Mouse (Mus musculus): ENCODE data around the gene Fktn. TPM values are rescaled to one million over a fixed set of nuclear protein-coding genes. Genes with fewer than 3 reads are reported as not detected.

Gene Fktn
- polyA plus RNA-seq, 1 experiment from 2014 or later, result 16.4 TPM

GRCm38 (mm10) chr4:53758764-53759163, 45.0 kb downstream of the Fktn start:
- Histone ChIP-seq H3K4me3 (replicated peaks; ENCODE audit: low read length) (no peak overlapping the region), H3K36me3 (ENCODE audit: control insufficient read depth, insufficient read depth, low read length) (no peaks in the 10 kb centered on the region), H3K4me2 (ENCODE audit: low read depth, low read length) (no peak overlapping the region), H3K9ac (ENCODE audit: low read length) (no peak overlapping the region), H3K9me3 (replicated peaks; ENCODE audit: control insufficient read depth, low read length) (no peaks in the 10 kb centered on the region), H3K27me3 (ENCODE audit: control insufficient read depth, insufficient read depth, low read length) (no peaks in the 10 kb centered on the region), H3K4me1 (ENCODE audit: control insufficient read depth, insufficient read depth, low read length) (no peaks in the 10 kb centered on the region), H3K27ac (ENCODE audit: low read length) (no peak overlapping the region)
- no peak for ATAC-seq (ENCODE audit: insufficient read depth, low FRiP score)
- WGBS, result 87% methylated on average over 4 of the region's 4 CpGs

GRCm38 (mm10) chr4:53759678-53760077, 45.9 kb downstream of the Fktn start:
- no peaks in the 10 kb centered on the region for H3K27me3 ChIP-seq (ENCODE audit: control insufficient read depth, insufficient read depth, low read length)
- H3K4me1 ChIP-seq (ENCODE audit: control insufficient read depth, insufficient read depth, low read length), result no peaks in the 10 kb centered on the region
- no peaks in the 10 kb centered on the region for H3K9me3 ChIP-seq (replicated peaks; ENCODE audit: control insufficient read depth, low read length)
- ATAC-seq (ENCODE audit: insufficient read depth, low FRiP score), result no peak
- H3K9ac ChIP-seq (ENCODE audit: low read length), result no peak overlapping the region
- 97% methylated on average over 3 of the region's 3 CpGs for WGBS
- no peaks in the 10 kb centered on the region for H3K36me3 ChIP-seq (ENCODE audit: control insufficient read depth, insufficient read depth, low read length)
- H3K4me3 ChIP-seq (replicated peaks; ENCODE audit: low read length), result no peak overlapping the region
- H3K4me2 ChIP-seq (ENCODE audit: low read depth, low read length), result no peak overlapping the region
- H3K27ac ChIP-seq (ENCODE audit: low read length), result no peak overlapping the region

DNA sequence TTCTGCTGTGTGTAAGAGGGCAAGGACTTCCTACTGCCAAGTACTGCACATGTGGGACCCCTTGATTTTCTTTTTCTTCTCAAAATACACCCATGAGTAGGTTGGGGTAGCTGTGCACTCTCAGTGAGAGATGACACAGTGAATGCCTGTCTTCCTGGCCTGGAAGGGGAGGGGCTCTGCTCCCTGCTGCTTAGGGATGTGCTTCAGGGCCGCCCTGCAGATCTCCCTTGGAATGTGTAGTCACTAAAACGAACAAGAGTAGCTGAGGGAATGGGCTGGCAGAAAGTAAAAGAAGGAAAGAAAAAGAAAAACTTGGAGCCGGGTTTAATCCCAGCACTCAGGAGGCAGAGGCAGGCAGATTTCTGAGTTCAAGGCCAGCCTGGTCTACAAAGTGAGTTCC, 48.7 kb downstream of the Fktn start:
- no peak overlapping the region for H3K4me3 ChIP-seq (replicated peaks; ENCODE audit: low read length)
- no peaks in the 10 kb centered on the region for H3K9me3 ChIP-seq (replicated peaks; ENCODE audit: control insufficient read depth, low read length)
- no peaks in the 10 kb centered on the region for H3K36me3 ChIP-seq (ENCODE audit: control insufficient read depth, insufficient read depth, low read length)
- ATAC-seq (ENCODE audit: insufficient read depth, low FRiP score), result no peak
- WGBS, result 62% methylated on average over 3 of the region's 3 CpGs
- H3K4me2 ChIP-seq (ENCODE audit: low read depth, low read length), result no peak overlapping the region
- no peaks in the 10 kb centered on the region for H3K27me3 ChIP-seq (ENCODE audit: control insufficient read depth, insufficient read depth, low read length)
- no peak overlapping the region for H3K9ac ChIP-seq (ENCODE audit: low read length)
- no peaks in the 10 kb centered on the region for H3K4me1 ChIP-seq (ENCODE audit: control insufficient read depth, insufficient read depth, low read length)
- no peak overlapping the region for H3K27ac ChIP-seq (ENCODE audit: low read length)

- ATAC-seq (ENCODE audit: insufficient read depth, low FRiP score), result no peak
These were observed 57.3 kb downstream of the Fktn start for GRCm38 (mm10) chr4:53770958-53771735.

GRCm38 (mm10) chr4:53772004-53772403, 58.2 kb downstream of the Fktn start:
- WGBS, result 64% methylated on average over 5 of the region's 5 CpGs
- Histone ChIP-seq H3K36me3 (ENCODE audit: control insufficient read depth, insufficient read depth, low read length) (no peaks in the 10 kb centered on the region), H3K27me3 (ENCODE audit: control insufficient read depth, insufficient read depth, low read length) (0 out of 2 replicates have a peak, but pooled peaks cover 6% of the 10 kb centered on the region), H3K4me2 (ENCODE audit: low read depth, low read length) (no peak overlapping the region), H3K4me3 (replicated peaks; ENCODE audit: low read length) (no peak overlapping the region), H3K27ac (ENCODE audit: low read length) (no peak overlapping the region), H3K9me3 (replicated peaks; ENCODE audit: control insufficient read depth, low read length) (no peaks in the 10 kb centered on the region), H3K4me1 (ENCODE audit: control insufficient read depth, insufficient read depth, low read length) (0 out of 2 replicates have a peak, but pooled peaks cover 2% of the 10 kb centered on the region), H3K9ac (ENCODE audit: low read length) (no peak overlapping the region)
- ATAC-seq (ENCODE audit: insufficient read depth, low FRiP score), result peak; percentile 29; the same call in 1 of the 2 replicates

More at GRCm38 (mm10) chr4:53770958-53771735, 57.3 kb downstream of the Fktn start:
- Histone ChIP-seq H3K9me3 (replicated peaks; ENCODE audit: control insufficient read depth, low read length) (no peaks in the 10 kb centered on the region), H3K4me1 (ENCODE audit: control insufficient read depth, insufficient read depth, low read length) (0 out of 2 replicates have a peak, but pooled peaks cover 2% of the 10 kb centered on the region), H3K4me3 (replicated peaks; ENCODE audit: low read length) (no peak overlapping the region), H3K4me2 (ENCODE audit: low read depth, low read length) (no peak overlapping the region), H3K27ac (ENCODE audit: low read length) (no peak overlapping the region), H3K27me3 (ENCODE audit: control insufficient read depth, insufficient read depth, low read length) (no peaks in the 10 kb centered on the region), H3K36me3 (ENCODE audit: control insufficient read depth, insufficient read depth, low read length) (no peaks in the 10 kb centered on the region), H3K9ac (ENCODE audit: low read length) (no peak overlapping the region)
- WGBS, result 33% methylated on average over 6 of the region's 6 CpGs

- no peak for ATAC-seq (ENCODE audit: insufficient read depth, low FRiP score)
- Histone ChIP-seq H3K4me3 (replicated peaks; ENCODE audit: low read length) (no peak overlapping the region), H3K36me3 (ENCODE audit: control insufficient read depth, insufficient read depth, low read length) (no peaks in the 10 kb centered on the region), H3K4me2 (ENCODE audit: low read depth, low read length) (no peak overlapping the region), H3K4me1 (ENCODE audit: control insufficient read depth, insufficient read depth, low read length) (0 out of 2 replicates have a peak, but pooled peaks cover 2% of the 10 kb centered on the region), H3K9me3 (replicated peaks; ENCODE audit: control insufficient read depth, low read length) (no peaks in the 10 kb centered on the region), H3K27me3 (ENCODE audit: control insufficient read depth, insufficient read depth, low read length) (0 out of 2 replicates have a peak, but pooled peaks cover 8% of the 10 kb centered on the region), H3K9ac (ENCODE audit: low read length) (no peak overlapping the region), H3K27ac (ENCODE audit: low read length) (no peak overlapping the region)
- WGBS, result 52% methylated on average over 6 of the region's 6 CpGs
These were observed 60.1 kb downstream of the Fktn start for GRCm38 (mm10) chr4:53773911-53774310.

- WGBS, result 70% methylated on average over 4 of the region's 4 CpGs
- Histone ChIP-seq H3K36me3 (ENCODE audit: control insufficient read depth, insufficient read depth, low read length) (no peaks in the 10 kb centered on the region), H3K27ac (ENCODE audit: low read length) (no peak overlapping the region), H3K4me2 (ENCODE audit: low read depth, low read length) (no peak overlapping the region), H3K4me3 (replicated peaks; ENCODE audit: low read length) (no peak overlapping the region), H3K9me3 (replicated peaks; ENCODE audit: control insufficient read depth, low read length) (no peaks in the 10 kb centered on the region), H3K9ac (ENCODE audit: low read length) (no peak overlapping the region), H3K4me1 (ENCODE audit: control insufficient read depth, insufficient read depth, low read length) (peaks cover 3% of the 10 kb centered on the region; the same call in 1 of the 2 replicates), H3K27me3 (ENCODE audit: control insufficient read depth, insufficient read depth, low read length) (peaks cover 8% of the 10 kb centered on the region; the same call in 1 of the 2 replicates)
- no peak for ATAC-seq (ENCODE audit: insufficient read depth, low FRiP score)
These were observed 67.6 kb downstream of the Fktn start for GRCm38 (mm10) chr4:53781396-53781795.

- no peak overlapping the region for H3K4me3 ChIP-seq (replicated peaks; ENCODE audit: low read length)
- 39% methylated on average over 14 of the region's 14 CpGs for WGBS
- H3K9me3 ChIP-seq (replicated peaks; ENCODE audit: control insufficient read depth, low read length), result no peaks in the 10 kb centered on the region
- H3K36me3 ChIP-seq (ENCODE audit: control insufficient read depth, insufficient read depth, low read length), result no peaks in the 10 kb centered on the region
- H3K9ac ChIP-seq (ENCODE audit: low read length), result no peak overlapping the region
- no peak overlapping the region for H3K27ac ChIP-seq (ENCODE audit: low read length)
- ATAC-seq (ENCODE audit: insufficient read depth, low FRiP score), result no peak
- H3K4me1 ChIP-seq (ENCODE audit: control insufficient read depth, insufficient read depth, low read length), result peaks cover 3% of the 10 kb centered on the region; the same call in 1 of the 2 replicates
- H3K4me2 ChIP-seq (ENCODE audit: low read depth, low read length), result no peak overlapping the region
- no peaks in the 10 kb centered on the region; the same call in 1 of the 2 replicates for H3K27me3 ChIP-seq (ENCODE audit: control insufficient read depth, insufficient read depth, low read length)
These were observed 68.6 kb downstream of the Fktn start for GRCm38 (mm10) chr4:53782216-53783070.
